Mouse (Mus musculus) 3134 (cell line): ENCODE results near the gene Dnajb7.

Experiments used
- DNase-seq: peaks from one replicate; pipeline ENCODE4 v3.0.0-alpha.2; 2011; ENCODE audit warnings: low spot score; ENCODE audit not compliant: insufficient read length; ENCODE audit errors: extremely low read depth

The Dnajb7 gene

GRCm38 (mm10) chr15:81366241-81366640, 41.9 kb downstream of the Dnajb7 start:
- no peak for DNase-seq

GRCm38 (mm10) chr15:81365246-81365645, 42.9 kb downstream of the Dnajb7 start:
- DNase-seq = no peak

- DNase-seq = no peak
These were observed 43.8 kb downstream of the Dnajb7 start for GRCm38 (mm10) chr15:81364271-81364670.

- DNase-seq = no peak
These were observed 45.6 kb downstream of the Dnajb7 start for GRCm38 (mm10) chr15:81362501-81362900.

- DNase-seq = no peak
These were observed 46.6 kb downstream of the Dnajb7 start for GRCm38 (mm10) chr15:81361417-81362015.

- no peak for DNase-seq
These were observed 47.1 kb downstream of the Dnajb7 start for GRCm38 (mm10) chr15:81361022-81361404.

GRCm38 (mm10) chr15:81360345-81361021, 47.6 kb downstream of the Dnajb7 start, which contains the start of gene Slc25a17:
Gene Slc25a17, minus strand, starts transcription at chr15:81360812.
- peak; percentile 90 for DNase-seq

- DNase-seq = no peak
These were observed 48.7 kb downstream of the Dnajb7 start for GRCm38 (mm10) chr15:81359421-81359820.

- DNase-seq = no peak
These were observed 49.2 kb downstream of the Dnajb7 start for GRCm38 (mm10) chr15:81358943-81359342.

- DNase-seq = no peak
These were observed 51.2 kb downstream of the Dnajb7 start for GRCm38 (mm10) chr15:81356946-81357345.
